Mouse (Mus musculus) monocyte, adult 5-6 weeks (primary cell): ENCODE measurements around the gene Aqp9. TPM values are rescaled to one million over a fixed set of nuclear protein-coding genes. Genes with fewer than 3 reads are reported as not detected.
A peak's percentile ranks its signal among the peaks of the same experiment; 100 is the strongest.

Experiments used
- ATAC-seq: fragments of 153-309, 156-312 bp; replicated peaks from 2 replicates; pipeline ENCODE4 v1.8.0; 2017; ENCODE audit warnings: mild to moderate bottlenecking; ENCODE audit not compliant: low TSS enrichment, insufficient number of reproducible peaks, severe bottlenecking, poor library complexity, low FRiP score
- total RNA-seq: library from RNA; stranded (forward); fragments of 200-1000, 200-491, 200-594 nt; gene quantifications from 3 replicates; pipeline ENCODE4 v1.2.3, GENCODE M21; 2017

Aqp9 gene
- total RNA-seq, 1 experiment from 2014 or later = 30.9 TPM

DNA sequence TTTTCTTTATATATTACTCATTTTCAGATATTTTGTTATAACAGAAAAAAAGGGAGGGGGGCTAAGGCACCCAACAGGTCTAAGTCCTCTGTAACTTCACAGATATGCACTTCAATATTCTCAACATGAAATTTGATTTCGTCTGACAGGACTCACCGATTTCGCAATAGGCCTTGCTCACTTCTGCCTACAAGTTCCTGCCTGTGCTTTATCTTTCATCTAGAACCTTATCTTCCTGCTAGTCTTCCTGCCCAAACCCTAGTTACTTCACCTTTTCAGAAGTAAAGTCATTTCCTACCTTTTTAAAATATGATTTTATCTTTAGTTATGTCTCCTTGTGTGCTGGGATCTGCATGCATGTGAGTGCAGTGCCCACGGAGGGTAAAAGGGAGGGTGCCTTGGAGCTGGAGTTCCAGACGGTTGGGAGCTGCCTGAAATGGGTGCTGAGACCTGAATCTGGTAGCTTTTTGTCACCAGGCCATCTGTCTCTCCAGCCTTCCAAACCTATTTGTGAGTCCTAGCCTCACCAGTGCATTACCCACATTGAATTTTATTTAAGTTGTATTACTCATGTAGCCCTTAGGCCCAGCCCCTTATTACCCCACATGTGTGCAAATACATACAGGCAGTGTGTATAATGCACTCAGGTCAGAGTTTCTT lies 6.0 kb upstream of the Aqp9 start:
- peak; percentile 63 for ATAC-seq

DNA sequence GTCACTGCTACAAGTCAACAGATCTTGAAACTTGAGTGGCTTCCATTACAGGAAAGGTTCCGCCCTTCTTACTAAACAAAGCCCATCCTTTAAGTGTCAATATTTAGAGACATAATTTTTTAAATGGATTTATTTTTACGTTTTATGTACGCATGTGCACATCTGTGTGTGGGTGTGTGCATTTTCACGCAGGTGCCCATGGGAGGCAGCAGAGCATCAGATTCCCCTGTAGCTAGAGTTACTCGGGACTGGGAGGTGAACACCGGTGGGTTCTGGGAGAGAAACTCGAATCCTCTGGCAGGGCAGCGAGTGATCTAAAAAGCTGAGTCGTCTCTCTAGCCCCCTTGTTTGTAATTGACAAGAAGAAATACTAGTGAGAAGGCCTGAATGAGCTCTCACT lies 5.1 kb upstream of the Aqp9 start:
- no peak for ATAC-seq

DNA sequence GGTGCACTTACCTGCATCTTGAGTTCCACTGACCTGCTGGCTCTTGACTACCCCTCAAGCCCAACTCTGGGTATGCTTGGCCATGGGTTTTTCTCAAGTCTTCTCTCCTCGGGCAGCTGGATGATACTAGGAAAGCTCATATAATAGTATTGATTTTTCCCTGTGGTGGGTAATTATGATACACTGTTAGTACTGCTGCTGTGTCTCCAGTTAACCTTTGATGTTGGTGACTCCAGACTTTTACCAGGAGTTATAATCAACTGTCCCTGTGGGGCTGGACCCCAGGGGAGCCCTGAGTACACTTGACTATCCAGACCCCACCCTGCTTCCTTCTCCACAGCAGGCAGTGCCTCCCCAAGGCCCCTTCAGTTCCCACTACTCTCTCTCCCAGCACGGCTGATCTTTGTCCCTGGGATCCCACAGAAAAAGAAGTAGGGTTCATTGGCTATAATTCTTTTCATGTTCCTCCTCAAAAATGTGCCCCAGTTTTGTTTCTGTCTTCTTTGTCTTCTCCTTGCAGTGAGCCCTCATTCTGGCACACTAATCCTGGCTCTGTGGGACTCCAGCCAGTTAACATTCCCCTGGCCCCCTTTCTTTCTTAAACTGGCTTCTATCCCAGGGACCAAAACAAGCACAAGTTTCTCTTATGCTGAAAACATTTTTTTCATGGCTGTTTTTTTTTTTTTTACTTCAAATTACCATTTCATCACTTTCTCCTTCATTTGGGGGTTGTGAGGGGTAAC lies 838 bp downstream of the Aqp9 start:
- no peak for ATAC-seq

DNA sequence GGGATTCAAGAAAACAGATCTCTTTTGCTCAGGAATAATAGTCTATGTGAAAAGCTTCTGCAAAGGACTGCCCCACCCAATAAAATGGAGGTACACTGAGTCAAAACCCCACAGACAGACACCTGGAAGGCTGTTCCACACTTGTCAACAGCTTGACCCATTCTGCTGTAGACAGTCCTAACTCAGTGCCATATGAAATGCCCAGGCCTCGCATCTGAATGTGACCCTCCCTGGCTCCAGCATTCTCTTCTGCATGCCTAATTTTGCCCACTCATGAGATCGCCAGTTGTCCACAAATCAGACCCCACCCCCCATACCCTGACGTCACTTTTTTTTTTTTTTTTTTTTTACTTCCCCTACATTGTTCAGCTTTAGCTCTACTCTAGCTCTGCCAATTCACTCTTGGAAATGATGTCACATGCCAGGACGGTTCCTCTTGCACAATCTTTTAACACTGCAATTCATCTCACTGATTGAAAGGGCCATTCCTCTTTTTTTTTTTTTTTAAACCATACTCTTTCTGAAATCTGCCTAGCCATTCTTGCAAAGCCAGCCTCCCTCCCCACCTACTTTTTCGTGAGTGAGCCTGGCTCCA lies 1.5 kb downstream of the Aqp9 start:
- ATAC-seq = peak; percentile 73

DNA sequence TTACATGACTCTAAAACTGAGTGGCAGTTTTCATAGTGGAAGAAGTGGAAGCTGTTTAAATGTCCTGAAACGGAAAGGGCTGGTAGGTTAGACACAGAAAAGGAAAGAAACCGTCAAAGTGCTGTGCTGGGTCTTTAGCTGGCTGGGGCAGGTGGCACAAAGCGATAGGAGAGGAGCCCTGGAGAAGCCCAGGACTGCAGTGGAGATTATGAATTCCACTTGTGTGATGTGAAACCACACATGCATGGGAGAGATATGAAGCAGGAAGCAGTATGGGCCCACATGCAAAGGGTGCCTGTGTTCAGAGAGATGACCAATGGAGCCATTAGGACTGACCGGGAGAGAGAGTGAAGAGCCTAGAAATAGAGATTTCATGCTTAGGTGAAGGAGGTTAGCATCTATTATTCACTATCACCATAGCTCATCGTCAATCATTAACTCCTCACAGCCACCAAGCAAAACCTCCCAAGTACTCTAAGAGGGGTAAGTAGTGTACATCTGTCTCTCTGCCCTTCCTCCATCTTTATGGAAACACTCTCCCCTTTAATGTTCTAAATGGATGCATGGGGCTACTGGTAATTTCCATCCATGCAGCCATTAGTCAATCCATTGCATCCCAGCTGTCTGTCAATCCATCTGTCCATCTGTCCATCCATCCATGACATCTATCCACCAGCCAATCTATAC lies 2.3 kb downstream of the Aqp9 start:
- no peak for ATAC-seq

DNA sequence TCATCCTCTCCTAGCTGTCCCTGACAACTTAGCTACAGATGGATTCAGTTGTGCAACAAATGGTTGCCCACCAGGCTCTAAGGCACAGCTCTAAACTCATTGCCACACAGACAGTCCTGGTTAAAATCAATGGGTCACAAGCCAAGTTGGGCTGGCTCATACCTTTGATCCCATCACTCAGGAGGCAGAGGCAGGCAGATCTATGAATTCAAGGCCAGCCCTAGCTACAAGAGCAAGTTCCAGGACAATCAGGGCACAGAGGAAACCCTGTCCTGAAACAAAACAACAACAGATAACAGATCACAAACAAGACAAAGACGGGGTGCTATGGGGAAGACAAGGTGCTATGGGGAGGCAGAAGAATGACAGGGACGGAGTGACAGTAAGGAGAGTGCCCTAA lies 3.0 kb downstream of the Aqp9 start:
- no peak for ATAC-seq

DNA sequence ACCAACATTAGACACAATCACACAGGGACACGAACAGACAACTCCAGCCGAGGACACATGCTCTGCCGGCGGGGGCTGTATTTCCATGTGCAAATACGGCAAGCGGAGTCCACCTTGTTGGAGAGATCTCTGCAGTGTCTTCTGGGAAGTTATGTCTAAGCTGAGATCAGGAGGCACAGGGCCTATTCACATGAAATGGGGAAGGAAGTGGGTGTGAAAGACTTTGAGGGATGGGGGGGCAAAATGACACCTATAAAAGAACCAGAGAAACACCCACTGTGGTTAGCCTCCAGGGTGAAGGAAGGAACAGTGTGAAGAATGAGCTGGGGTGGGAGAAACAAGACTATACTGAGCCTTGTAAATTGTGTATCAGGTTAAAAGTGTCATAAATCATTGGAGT lies 3.4 kb downstream of the Aqp9 start:
- peak; percentile 53 for ATAC-seq

DNA sequence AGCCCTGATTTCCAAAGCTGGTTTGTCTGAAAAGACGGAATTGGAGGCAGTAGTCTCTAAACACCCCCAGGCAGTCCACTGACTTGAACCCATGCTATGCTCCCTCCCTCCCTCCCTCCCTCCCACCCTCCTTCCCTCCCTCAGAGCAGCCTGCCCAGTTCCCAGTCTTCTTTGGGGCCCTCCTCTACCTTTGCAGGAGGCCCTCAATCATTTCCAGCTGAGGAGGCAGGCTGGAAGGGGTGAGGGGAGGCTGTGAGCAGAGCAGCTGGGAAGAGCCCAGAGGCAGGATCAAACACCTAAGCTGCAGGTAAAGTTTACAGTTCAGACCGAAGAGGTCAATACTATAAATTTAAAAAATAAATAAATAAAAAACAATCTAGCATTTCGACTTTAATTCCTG lies 4.1 kb downstream of the Aqp9 start:
- ATAC-seq = no peak

DNA sequence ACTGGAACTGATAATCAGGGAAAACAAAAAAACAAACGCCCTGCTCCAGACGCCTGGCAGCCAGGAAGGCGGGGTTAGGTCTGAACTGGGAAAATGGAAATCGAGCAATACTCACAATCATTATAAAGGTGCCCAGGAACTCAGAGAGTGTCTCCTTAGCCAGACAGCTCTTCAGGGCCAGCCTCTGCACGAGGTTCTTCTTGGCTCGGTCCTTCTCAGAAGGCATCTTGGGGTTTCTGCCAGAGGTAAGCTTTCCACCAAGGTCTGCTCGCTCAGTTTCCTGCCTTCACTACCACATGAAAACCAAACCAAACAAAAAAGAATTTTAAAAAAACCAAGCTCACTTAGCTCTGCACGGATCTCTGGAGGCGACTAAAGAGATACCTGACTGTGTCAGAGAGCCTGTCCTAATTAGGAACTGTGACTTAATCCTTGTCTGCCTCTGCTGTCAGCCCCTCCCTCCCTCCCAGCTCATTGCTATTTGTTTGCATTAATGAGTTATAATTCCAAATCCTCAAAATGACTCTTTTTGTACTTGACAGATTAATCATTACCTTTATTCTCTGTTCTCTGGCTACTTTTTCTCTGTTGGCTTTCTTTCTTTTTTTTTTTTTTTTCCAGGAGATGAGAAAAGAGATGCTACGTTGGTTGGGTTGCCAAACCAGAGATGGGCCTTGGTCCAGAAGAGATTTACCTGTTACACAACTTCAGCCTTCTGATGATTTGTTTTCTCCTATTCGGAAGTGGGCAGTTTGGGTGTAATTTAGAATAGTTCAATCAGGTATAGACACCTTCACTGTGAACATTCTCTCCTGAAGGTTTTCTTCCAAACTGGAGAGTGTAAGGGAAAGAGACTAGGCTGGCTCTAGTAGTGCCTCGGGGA lies 5.4 kb downstream of the Aqp9 start:
- ATAC-seq = no peak

DNA sequence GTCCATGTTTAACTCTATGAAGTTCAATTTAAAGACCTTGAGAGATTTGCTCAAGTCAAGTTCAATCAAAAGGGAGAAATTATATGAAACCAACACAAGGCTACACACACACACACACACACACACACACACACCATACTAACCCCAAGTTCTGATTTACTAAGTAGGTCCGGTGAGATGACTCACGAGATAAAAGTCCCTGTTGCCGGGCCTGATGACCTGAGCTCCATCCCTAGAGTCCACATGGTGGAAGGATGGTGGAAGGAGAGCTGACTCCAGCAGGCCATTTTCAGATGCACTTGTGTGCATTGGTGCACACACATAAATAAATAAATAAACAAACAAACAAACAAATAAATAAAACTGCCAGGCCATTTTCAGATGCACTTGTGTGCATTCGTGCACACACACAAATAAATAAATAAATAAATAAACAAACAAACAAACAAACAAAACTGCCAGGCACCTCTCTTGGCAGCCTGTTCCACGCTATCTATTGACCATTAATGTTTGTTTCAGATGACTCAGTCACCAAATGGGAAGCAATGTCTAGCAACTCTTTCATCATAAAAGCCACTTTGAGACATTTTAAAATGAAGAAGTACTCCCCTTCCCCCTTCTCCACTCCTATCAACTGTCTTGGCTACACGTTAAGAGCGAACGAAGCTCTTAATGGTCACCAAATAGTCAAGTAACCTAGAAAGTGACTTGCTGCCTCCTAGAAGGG lies 6.2 kb downstream of the Aqp9 start:
- ATAC-seq = peak; percentile 60

DNA sequence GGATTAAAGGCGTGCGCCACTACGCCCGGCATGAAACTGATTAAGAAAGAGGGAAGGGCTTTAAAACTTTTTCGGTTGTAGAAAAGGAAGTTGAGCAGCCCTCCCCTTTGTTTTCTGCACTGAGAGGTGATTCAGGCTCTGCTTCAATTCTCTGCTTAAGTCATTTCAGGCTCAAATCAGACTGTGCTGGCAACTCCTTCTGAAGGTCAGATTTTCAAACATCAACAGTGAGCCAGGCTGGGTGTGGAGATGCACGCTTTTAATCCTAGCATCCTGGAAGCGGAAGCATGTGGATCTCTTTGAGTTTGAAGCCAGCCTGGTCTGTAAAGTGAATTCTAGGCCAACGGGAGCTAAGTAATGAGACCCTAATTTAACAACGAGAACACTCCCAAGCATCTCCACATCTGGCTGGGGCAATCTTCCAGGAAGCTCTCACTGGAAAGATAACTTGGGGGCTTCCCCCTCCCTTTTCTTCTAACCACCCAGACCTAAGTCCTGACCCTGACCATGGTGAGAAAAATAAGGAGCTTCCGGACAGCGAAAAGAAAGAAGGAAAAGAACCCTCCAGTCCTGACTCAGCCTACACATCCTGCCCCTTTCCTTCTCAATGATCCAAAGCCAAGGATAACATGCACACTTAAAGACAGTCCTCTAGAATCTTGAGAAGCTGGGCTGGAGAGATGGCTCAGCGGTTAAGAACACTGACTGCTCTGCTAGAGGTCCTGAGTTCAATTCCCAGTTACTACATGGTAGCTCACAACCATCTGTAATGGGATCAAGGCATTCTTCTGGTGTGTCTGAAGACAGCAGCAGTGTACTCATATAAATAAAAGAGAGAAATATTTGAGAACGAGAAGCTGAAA lies 7.4 kb downstream of the Aqp9 start:
- peak; percentile 9; the same call in 1 of the 2 replicates for ATAC-seq

DNA sequence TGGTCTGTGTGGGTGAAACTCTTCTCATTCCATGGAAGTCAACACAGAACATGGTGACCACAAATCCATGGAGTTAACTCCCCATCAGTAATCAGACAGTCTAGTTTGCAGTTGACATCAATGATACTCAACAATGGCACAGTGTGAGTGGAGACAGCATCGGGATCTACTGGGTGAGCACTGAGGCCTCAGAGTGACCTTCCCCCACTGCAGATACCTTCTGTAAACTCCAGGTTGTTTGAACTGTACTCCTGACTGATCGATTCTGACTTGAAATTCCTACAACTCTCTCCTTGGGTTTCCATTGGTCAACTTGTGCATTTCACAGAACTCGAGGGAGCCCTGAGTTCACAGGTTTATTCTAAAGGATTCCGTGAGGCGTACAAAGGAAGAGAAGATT lies 8.8 kb downstream of the Aqp9 start:
- no peak for ATAC-seq

DNA sequence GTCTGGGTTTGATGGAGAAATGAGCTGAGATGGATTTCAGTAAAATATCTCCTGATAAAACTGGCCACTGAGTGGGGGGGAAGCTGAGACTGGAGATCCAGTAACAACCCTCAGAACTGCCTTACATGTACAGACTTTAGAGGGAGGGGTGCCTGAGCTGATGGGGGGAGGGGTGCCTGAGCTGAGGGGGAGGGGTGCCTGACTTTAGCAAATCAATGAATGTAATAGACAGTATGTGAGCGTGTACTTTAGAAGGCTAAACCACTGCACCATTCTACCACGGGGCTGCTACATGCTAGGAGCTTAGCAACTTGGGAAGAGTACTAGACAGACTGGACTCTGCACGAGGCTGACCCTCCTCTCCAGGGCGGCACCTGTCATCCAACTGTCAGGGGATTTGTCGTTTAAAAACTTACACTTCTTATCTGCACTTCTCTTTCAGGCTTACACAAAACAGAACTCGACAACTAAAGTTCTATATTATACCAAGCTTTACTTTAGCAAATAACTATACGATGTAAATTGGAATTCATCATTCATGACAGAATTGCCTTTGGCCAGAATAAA lies 9.3 kb downstream of the Aqp9 start:
- no peak for ATAC-seq

DNA sequence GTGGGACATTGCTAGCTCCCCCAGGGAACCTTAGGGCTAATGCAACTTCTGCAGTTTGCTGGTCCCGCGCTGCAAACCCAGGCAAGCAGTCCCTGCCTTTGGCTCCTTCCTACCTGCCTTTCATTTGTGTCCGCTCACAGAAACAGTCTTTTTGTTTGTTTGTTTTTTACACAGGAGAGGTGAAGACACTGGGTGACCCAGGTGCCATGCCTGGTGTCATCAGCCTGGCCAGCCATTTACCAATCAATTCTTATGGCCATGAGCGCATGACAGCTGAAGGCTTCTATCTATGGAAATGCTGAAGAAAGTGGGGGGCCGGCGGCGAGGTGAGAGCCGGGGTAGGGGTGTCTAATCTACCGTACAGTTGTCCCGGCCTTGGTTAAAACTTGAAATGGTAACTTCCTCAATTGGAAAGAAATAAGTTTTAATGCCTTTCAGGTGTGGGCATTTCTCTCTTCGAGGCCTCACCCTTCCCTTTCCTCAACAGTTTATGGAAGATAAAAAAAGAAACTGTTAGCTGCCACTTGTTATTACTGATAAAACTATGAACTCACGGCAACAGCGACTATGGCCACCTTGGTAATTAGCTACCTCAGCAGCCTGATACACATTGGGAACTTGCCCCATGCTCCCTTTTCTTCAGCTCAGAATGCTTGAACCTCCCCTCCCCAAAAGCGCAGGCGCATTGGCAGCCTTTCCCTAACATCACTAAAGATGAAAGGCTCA lies 10.4 kb downstream of the Aqp9 start:
- ATAC-seq = no peak

DNA sequence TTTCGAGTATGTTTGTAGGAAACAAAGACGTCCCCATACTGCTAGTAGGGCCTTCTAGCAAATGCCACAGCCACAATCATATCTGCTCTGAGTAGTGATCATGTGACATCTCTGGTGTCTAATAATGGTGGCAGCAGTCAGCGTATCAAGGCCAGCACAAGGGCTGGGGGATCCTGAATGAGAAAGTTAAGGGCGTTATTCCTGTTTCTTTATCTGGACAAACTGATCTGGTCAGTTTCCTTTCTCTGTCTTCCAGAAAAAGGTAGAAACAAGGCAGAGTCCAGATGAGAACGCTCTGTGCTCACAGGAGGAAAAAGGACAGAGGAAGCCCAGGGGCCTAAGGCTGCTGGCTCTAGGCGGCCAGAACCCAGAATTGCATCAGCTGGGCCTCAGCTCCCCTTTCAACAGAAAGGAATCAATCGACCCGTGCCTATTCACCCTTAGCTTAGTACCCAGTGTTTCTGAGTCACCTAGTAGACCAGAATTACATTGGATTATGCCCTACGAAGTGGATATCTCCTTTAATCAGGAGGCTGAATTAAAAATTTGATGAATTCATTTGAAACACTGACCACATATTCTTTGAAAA lies 11.9 kb downstream of the Aqp9 start:
- ATAC-seq = no peak
